Mouse (Mus musculus) spleen, postnatal 10 days (tissue): Measurements from ENCODE around the gene Atp8b2.

Experiments used
- DNase-seq, 2 experiments: peaks; one replicate each; pipeline ENCODE4 v3.0.0; 2021 to 2022; ENCODE audit warnings: low spot score in 2 of 2

Gene Atp8b2

DNA sequence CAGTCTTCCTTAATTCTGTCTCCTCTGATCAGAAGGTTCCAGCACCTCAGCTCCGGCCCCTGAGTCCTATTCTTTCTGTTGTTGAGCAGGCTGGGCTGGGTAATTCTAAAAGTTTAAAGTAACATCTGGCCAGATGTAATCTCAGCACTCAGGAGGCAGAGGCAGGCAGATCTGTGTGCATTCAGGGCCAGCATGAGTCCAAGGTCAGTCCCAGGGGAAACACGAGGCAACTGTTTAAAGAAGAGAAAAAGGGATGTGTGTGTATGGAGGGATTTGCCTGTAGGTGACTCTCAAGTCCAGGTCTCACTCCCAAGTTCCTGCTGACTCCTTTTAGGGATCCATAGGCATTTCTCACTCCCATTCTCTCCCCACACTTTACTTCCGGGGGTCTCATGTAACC, 55.5 kb downstream of the Atp8b2 start:
- DNase-seq, result no peak

GRCm38 (mm10) chr3:89899511-89899908, 63.8 kb downstream of the Atp8b2 start:
- no peak for DNase-seq

DNA sequence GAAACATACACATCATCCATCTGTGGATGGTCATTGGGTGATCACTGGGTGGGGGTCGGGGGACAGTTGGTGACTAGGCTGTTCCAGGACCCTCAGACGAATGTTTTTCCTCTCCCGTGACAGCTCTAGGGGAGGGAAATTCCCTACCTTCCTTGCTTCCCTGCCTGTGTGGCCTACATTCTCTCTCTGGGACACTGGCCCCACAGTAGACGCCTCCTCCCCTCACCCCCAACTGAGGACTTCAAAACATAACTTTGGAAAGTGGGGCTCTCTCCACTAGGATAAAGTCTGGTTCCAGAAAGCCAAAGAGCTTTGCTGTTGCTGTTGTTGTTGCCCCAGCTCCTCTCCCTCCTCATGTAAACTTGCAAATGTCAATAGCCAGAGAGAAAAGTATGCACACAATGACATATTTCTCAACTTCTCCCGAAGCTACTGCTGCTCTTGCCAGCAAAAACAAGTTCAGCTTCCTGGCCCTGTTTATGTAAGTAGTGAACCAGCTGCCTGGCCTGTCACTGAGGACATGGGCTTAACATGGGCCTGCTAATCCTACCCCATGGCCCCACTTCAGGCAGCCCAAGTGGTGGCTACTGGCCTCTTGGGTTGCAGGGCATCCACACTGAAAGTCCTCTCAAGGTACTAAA, 64.3 kb downstream of the Atp8b2 start:
- DNase-seq, result no peak

DNA sequence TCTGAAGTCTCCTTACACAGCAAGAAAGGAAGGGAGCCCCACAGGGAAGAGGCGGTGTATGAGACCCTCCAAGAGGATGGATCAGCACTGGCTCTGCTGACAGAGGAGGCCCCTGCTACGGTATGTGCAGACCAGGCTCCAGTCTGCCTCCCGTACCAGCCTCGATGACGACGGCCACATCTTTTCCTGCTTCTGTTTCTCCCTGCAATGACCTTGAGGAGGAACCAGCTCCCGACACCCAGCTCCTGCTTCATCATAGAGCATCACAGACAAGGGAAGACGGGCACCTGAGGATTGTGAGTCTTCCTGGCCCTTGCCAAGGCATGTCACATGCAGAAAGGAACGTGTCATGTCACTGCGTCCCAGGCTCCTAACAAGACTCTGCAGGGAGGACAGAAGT, 65.3 kb downstream of the Atp8b2 start:
- DNase-seq, result no peak

GRCm38 (mm10) chr3:89897204-89897796, 66.0 kb downstream of the Atp8b2 start:
- no peak for DNase-seq

GRCm38 (mm10) chr3:89896571-89896970, 66.7 kb downstream of the Atp8b2 start:
- no peak for DNase-seq

- DNase-seq, result no peak
Observed at GRCm38 (mm10) chr3:89892517-89893106, 70.7 kb downstream of the Atp8b2 start.

- DNase-seq, result no peak
Observed at GRCm38 (mm10) chr3:89891696-89892095, 71.6 kb downstream of the Atp8b2 start.

DNA sequence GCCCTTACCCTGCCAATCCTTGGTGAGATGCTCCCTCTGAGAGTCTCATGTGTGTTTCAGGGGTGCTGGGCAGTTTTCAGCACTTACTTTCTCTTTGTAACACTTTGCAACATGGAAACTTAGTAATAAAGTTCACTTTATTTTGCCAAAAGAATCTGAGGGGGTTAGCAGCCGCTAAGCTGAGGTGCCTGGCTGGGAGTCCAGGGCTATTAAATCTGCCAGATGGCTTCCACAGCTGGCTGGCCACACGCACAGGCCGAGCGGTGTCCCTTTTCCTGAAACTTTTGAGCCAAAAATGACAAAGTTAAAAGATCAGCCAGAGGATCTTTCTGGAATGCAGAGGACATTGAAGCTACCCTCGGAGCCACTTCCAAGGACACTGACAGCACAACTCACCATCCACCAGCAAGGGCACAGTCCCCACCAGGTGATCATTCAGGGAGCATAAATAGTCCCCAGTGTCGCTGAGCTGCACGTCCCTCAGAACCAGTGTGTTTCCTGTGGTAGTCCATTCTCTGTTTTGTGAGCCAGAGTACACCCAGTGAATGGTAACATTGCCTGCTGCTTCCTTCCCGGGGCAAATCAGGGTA, 73.4 kb downstream of the Atp8b2 start:
- no peak for DNase-seq
